Mouse (Mus musculus): Measurements from ENCODE around the gene Tspan33.
"Not testable (repeated sequence)": the region's sequence is repeated elsewhere in the genome, so short reads cannot be mapped to it uniquely, and the experiment has no call there.

Tspan33 gene

DNA sequence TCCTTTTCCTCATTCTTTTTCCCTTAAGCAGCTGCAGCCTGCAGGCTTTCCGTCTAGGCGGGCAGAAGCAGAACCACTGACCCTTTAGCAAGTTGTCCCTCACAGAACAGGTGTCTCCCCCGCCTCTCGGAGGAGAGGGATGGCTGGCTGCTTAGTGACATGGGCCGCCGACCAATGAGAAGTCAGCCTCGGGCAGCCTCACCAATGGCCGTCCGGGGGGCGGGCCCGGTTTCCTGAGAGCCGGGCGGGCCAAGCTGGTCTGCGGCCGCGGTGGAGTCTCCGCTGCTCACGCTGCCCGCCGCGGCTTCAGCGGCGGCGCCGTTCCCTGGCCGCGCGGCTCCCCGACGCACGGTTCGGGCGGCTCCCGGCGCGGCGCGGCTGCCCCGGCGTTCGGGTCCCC lies at the start of gene Tspan33:
Tspan33 (plus strand) TSS at position 270 of the 400 bp plus-strand sequence.
- peak; percentile 95 to 96 for DNase-seq

DNA sequence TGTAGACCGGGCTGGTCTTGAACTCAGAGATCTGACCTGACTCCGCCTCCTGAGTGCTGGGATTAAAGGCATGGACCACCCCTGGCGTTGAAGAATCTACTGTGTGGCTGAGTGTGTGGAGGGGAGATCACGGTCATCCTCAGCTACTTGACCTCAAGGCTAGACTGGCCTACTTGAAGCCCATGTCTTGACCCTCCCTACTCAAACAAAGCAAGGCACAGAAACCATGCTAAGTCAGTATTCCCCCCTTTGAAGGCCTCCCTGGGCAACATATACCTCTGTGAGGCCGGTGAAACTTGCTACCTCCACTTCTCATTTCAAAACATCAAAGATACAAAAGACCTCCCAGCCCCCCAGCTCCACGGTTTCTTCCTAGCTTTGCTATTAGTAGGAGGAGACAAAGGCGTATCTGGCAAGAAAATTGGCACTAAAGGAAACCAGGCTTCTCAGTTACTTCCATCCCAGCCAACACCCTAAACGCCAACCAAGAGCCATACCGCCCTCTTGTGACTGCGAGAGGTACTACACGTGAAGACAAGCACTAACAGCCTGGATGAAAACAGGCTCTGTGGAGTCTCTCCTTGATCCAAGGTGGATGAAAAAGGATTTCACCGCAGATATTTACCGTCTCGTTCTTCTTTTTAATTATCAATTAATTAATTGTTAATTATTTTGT lies 44.4 kb upstream of the Tspan33 start:
- DNase-seq = peak; percentile 90 to 96

DNA sequence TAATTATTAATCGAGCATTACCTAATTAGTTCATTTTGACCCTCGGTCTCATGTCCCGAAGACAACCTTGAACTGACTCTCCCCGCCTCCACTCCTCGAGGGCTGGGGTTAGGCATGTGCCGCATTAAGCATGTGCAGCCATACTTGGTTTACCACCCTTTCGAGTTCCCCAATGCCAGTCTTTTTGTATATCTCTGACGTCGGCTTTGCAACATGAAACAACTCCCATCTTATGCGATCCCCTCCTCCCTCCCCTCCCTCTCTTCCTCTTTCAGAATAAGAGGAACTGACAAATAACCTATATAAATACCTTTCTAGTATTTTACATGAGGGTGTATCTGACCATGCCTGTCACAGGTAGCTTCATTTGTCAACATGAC lies 43.9 kb upstream of the Tspan33 start:
- DNase-seq = no peak

DNA sequence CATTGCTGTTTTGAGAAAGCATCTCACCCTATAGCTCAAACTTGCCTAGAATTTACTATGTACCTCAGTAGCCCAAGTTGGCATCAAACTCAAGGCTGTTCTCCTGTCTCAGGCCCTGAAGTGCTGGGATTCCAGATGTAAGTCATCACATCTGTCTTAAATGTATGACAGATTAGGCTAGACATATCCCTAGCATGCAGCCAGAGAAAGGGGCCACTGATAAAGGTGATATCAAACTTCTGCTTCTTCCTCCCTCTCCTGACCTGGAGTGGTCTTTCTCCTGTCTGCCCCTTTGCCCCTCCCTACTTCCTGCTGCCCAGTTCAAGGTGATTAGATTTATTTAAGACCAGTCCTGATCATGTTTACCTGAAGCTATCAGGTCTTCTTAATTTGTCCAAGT lies 40.8 kb upstream of the Tspan33 start:
- DNase-seq = no peak

DNA sequence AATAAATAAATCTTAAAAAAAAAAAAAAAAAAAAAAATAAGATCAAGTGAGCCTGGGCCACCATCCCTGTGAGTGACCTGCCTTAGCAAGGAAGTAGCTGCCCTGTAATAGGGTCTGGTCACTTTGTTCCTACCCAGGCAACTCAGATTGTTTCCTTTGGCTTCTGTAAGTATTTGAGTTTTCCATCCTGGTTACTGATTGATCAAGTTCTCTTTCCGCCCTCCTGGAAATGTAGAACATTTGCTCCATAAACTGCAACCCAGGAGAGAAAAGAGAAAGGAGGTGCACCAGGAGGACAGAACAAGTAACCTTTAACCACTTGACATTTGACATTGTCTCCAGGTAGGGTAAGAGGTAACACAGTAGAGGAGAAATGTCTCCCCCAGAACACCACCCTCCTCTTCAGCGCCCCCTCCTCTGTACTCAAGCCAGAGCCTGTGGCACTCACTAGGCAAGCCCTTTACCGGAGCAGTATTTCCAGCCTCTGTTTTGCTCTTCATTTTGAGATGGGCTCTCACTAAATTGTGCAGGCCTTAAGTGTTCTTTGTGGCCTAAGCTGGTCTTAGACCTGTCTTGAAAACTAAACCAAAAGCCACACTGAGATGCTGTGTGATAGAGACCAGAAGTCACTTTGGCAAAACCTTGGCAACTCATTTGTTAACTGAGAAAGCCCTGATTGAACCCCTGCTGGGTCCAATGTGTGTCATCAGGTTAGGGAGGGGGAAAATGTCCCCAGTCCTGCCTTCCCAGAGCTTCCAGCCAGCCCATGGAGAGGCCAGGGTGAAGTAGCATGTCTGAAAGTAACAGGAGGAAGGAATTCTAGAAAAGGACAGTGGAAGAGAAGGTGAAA lies 35.2 kb upstream of the Tspan33 start:
- peak; percentile 58 to 86 for DNase-seq

DNA sequence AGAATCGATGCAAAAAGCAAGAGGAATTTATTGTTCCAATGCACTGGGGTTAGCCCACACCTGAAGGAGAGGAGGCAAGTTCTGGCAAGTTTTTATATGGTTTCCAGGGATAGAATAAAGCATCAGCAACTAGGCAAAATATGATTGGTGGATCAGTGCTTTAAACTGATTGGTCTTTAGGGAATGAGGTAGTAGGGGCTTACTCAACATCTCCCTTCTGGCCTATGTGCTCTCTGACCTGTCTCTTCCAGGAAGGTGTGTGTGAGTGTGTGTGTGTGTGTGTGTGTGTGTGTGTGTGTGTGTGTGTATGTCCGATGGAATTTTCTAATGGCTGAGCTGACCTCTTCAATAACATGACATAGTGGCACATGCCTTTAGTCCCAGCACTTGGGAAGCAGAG lies 34.1 kb upstream of the Tspan33 start:
- DNase-seq = no peak

DNA sequence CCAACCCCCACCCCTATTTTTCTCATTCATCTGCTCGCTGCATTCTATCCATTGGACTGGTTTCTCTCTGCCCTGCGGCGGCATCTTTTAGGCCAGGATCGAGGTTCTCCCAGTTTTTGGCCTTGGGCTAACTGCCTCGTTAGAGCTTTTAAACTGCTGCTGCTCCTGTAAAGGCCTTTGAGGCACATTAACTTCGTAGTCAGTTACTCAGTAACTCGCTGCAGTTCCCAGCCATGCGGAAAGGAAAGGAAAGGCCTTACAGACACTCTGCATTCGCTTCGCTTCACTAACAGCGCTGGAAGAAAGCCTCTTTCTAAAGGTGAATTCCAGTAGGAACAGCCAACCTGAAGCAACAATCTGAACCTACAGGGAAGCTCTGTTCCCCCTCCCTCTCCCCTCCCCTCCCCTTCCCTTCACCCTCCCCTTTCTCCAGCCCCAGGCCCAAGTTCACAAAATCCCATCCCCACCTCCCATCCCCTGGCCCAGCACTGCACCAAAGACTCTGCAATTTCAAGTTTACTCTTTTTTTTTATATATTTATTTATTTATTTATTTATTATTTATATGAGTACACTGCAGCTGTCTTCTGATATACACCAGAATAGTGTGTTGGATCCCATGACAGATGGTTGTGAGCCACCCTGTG lies 33.2 kb upstream of the Tspan33 start:
- peak; percentile 88 to 93 for DNase-seq

DNA sequence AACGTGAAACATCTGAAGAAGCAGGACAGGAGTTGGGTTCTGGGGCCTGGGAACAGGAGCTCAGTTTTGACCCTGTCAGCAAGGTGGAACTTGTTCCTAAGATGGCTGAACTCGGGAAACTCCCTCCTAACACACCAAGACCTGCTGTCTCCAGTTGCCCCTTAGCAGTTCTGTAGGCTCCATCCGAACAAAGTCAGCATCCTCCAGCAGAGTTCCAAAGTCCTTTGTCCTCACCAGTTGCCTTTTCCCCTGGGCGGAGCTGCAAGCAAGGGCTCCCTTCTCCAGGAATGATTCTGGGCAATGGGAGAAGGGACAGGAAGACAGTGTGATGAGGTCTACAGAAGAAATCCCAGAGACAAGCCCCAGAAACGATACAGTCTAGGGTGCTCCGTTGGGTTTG lies 26.8 kb upstream of the Tspan33 start:
- DNase-seq = peak; percentile 43 to 52

DNA sequence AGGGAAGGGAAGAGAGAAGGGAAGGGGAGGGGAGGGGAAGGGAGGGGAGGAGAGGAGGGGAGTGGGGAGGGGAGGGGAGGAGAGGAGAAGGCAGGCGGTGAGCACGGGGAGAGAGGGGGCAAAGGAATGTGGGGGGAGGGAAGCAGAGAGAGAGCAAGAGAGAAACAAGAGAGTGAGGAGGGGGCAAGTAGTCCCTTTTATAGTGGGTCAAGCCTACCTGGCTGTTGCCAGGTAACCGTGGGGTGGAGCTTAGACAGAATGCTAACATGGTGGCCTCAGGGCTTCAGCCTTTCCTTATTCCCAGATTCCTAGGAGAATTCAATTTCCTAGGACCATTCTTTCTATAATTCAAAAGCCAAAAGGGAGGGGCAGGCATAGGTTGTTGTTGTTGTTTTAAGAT lies 22.3 kb upstream of the Tspan33 start:
- no peak for DNase-seq

DNA sequence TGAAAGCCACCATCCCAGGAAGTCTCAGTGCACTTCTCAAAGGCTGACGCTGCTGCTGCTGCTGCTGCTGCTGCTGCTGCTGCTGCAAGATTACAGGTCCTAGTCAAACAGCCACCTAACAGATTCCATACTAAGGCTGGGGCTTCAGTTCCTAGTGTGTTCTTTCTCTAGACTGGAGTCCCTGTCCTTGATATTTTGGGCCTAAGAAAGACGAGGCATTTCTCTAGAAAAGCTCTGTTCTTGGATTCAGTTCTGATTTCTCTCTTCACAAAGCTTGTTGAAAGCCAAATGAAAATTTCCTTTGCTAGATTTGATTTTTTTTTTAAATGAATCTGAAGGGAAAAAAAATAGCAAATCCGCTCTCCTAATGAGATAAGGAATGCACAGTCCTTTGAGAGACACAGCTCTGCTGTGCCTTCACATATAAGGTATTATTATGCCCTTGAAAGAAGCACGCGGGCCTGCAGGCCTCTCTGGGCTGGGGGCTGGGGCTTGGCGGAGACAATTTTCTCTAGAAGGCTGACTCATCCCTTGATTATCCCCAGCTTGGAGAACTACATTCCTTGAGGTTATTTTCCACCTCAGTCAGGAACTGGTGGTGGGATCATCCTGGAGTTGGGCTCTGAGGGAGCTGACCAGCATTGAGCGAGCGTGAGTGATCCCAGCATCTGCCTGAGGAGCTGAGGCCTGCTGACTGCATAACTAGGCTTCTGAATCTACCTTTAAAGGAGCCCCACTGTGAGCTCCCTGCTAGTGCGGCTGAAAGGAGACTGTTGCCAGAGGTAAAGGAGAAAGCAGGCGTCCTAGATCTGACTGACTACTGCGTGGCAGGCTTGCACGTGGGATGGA lies 21.2 kb upstream of the Tspan33 start:
- no peak for DNase-seq

DNA sequence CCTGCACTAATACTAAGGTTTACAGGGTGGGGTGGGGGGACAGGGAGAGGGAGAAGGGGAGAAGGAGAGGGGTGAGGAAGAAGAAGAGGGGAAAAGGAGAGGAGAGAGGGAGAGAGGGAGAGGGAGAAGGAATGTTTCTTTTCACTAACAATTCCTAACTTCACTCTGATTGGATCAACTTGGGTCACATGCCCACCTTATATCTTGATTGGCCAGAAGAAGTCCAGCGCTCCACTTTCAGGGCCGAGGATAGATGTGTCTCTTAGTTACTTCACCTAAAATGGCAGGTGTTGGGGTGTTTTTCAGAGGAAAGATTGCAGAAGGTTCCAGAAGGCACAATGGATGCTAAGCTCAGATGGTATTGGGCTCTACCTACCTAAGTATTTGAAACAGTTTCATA lies 20.3 kb upstream of the Tspan33 start:
- no peak for DNase-seq

DNA sequence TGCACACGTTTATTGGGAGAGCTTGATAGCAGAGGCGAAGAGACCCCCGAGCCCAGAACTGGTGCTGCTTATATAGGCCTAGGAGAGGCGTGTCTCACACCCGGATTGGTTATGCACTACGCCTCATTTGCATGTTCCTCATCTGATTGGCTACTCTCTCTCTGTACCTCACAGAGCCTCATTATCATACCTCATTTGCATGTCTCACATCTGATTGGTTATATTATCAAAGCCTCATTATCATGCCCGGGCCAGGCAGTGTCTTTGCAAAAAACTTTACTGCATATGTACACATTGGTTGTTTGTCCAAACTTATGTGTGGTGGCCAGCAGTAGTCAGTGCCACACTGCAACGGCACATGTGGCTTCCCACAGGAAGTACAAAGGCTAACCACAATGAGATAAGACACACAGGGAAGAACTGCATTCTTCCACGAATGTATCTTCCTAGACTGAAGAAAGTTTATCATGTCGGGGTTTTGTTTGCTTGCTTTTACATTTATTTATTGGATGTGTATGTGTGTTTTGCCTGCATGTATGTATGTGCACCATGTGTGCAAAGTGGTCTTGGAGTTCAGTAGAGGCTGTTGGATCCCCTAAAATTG lies 14.0 kb upstream of the Tspan33 start:
- DNase-seq = not testable (repeated sequence)

DNA sequence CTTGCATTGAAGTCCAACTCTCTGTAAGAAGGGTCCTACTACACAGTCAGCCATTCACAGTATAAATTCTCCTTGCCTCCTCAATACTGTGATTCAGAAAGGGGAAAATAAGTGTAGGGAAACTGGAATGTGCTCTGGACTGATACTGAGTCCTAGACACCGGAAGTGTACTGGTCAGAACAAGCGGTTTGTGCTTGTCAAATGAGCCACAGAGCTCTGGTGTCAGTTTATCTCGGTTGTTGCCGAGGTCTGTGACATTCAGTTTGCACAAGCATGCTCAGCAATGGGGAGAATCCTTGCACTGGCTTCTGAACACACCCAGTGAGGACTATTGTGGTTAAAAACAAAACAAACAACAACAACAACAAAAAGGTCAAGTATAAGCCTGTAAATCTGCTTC lies 12.2 kb upstream of the Tspan33 start:
- DNase-seq = no peak

DNA sequence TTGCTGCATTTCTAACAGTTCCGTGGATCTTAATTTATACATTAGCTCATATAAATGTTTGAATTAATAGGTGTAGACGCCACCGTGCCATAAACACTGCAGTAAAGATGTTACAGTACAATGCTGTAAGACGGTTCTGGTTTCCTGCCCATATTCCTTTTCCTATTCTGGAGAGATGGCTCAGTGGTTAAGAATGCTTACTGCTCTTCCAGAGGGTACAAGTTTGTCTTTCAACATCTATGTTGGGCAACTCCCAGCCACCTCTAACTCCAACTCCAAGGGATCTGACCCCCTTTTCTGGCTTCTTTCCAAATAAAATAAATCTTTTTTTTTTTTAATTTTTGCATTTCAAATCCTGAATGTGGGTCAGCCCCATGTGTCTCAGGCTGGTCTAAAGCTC lies 9.3 kb upstream of the Tspan33 start:
- no peak for DNase-seq

DNA sequence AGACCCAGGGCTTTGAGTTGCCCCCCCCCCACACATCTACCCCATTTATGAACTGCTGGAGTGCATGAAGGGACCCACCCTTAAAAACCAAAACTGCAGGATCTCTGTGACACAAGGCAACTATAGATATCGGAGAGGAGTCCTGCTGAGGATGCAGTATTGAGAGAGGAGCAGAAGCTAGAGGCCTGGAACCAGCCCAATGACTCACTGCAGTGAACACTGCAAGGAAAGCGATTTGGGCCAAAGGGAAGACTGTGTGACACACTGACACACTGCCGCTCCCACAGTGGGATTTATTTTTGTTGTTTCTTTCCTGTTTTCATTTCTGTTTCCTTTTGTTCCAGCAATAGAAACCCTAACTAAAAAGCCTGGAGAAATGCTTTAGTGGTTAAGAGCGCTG lies 8.1 kb upstream of the Tspan33 start:
- no peak for DNase-seq

DNA sequence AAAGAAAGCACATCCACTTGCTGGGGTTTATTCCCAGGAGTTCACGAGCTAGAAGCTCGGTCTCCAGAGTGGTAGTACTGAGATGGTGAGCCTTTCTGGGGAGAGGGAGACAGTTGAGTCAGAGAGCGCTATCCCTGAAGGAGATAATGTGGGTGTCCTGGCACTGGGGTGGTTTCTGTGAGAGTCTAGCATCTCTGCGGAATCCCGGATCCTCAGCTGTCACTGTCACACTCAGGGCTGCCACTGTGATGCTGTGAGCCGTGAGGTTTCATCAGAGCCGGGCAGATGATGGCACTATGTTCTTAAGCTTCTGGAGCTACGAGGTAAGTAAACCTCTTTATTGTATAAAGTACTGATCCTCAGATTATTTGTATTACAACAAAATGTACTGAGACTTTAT lies 4.6 kb upstream of the Tspan33 start:
- DNase-seq = no peak

DNA sequence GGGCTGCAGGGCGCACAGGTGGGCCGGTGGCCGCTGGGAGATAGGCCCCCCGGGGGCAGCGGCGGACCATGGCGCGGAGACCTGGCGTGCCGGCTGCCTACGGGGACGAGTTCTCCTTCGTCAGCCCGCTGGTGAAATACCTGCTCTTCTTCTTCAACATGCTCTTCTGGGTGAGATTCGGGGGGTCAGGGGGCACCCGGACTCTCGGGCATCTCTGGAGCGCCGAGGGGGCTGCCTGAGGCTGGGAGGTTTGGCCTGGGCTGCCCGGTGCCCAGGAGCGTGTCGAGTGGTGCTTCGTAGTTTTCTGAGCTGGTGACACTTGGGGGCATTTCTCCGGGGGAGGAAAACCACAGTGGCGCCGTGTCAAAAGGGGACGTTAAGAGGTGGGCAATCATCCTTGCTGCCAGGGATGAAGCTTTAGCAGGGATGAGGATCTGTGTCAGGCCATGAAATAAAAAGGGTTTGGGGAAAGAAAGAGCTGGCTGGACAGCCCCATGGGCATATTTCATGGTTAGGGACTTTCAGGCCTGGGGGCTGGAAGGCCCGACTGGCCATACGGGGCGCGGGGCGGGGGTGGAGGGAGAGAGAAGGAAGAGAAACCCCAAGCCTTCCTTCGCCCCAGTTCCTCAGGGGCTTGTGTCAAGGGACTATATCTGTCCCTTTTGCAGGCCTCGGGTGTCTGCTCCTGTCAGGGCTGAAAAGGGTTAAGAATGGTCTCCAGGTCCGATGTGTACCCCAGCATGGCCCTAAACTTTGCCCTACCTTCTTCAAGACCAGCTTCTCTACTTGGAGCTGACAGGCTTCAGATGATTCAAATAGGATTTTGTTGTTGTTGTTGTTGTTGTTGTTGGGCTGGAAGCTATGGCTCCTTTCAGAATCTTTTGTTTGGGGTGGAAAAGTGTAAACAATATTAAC lies 610 bp downstream of the Tspan33 start:
- no peak for DNase-seq

DNA sequence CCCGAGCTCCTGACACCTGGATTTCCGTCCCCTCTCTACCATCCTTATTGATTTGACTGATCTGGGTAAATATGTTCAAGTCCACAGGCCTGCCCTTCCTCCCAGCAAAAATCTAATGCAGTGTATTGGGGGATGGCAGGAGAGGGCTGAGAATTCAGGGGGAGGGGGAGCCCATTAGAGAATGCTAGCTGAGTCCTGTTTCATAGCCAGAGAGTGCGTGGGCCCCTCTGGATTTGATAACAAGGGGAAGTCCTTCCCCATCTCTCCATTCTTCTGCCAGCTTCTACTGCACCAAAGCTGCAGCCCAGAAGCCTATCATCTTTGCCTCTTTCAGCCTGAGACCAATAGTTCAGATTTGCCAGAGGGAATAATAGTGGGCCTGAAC lies 1.3 kb downstream of the Tspan33 start:
- no peak for DNase-seq

DNA sequence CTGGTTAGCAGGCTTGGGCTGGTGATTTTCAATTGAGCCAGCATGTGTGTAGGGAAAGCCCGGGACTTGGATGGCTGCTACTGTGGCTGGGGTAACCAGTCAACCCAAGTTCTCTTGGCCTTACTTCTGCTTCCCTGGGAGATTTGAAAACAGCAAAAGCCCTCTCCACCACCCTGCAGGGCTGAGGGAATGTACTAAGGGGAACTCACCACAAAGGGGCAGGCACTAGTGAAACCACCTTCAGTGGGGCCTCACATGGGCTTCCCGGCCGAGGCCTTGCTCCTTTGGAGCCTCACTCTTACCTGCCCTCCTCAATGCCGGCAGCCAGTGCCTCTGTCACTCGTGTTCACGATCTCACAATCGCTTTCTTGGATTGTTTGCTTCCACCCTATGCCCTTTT lies 2.0 kb downstream of the Tspan33 start:
- no peak for DNase-seq

DNA sequence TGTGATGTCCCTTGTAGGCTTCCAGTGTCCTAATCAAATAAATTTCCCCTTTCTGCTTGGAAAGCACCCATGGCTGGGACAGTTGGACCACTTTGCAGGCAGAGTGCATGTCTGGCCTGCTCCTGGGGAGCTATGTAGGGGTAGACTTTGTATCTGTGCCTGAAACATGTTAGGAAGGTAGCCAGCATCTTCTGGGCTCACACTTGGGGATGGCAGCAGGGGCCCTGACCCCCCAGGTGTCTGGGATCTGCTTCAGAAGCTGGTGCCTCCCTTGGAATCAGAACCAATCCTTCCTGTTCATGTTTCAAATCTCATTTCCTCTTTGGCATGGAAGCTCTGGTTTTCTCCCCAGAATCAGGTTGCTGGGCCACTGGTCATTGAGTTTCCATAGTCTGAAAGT lies 3.1 kb downstream of the Tspan33 start:
- DNase-seq = no peak

DNA sequence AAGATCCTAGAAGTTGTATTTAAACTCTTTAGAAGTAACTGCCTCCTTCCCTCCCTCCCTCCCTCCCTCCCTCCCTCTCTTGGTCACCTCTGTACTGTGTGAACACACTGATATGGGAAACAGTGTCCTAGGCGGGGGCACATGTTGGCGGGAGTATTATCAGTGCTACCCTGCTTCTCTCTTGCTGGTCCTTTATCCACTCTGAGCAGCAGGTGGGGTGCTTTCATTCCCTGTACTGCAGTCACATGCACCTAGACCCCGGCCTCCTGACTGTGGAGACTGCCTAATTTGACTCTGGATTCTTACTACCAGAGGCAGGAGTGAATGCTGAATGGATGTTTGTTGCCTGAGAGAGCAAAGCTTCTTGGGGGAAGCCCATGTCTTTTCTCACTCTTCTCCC lies 3.5 kb downstream of the Tspan33 start:
- DNase-seq = no peak

All from kidney, adult 8-10 months (tissue).